Mouse (Mus musculus) intestine, embryonic 16.5 days (tissue): Measurements from ENCODE around the gene Pde4a. TPM values are rescaled to one million over a fixed set of nuclear protein-coding genes. Genes with fewer than 3 reads are reported as not detected.

Experiments used
- ATAC-seq: fragments of 200-750 bp; cut with Nextera tagmentation; 2 replicates; pipeline ENCODE4 v1.8.0; 2017; ENCODE audit warnings: moderate TSS enrichment, moderate library complexity
- H3K27ac ChIP-seq: fragments of 300-500 bp; sonication (generic); 2 replicates; pipeline ENCODE4 v1.5.1; 2014; ENCODE audit warnings: mild to moderate bottlenecking, low read length
- H3K27me3 ChIP-seq: fragments of 300-500 bp; sonication (generic); replicated peaks from 2 replicates; pipeline ENCODE4 v1.6.1; 2014; ENCODE audit warnings: low read length, control low read depth, mixed read lengths; ENCODE audit not compliant: control insufficient read depth, insufficient read depth
- H3K36me3 ChIP-seq: fragments of 300-500 bp; sonication (generic); 2 replicates; pipeline ENCODE4 v1.6.1; 2014; ENCODE audit warnings: low read length, control low read depth; ENCODE audit not compliant: control insufficient read depth, insufficient read depth
- H3K4me1 ChIP-seq: fragments of 300-500 bp; sonication (generic); 2 replicates; pipeline ENCODE4 v1.6.1; 2014; ENCODE audit warnings: low read length, control low read depth, mixed read lengths; ENCODE audit not compliant: control insufficient read depth, insufficient read depth
- H3K4me2 ChIP-seq: fragments of 300-500 bp; sonication (generic); 2 replicates; pipeline ENCODE4 v1.6.1; 2014; ENCODE audit warnings: low read depth, low read length, control low read depth
- H3K4me3 ChIP-seq: fragments of 300-500 bp; sonication (generic); 2 replicates; pipeline ENCODE4 v1.5.1; 2014; ENCODE audit warnings: mild to moderate bottlenecking, low read length
- H3K9ac ChIP-seq: fragments of 300-500 bp; sonication (generic); 2 replicates; pipeline ENCODE4 v1.6.1; 2014; ENCODE audit warnings: low read depth, low read length
- H3K9me3 ChIP-seq: fragments of 300-500 bp; sonication (generic); 2 replicates; pipeline ENCODE4 v1.6.1; 2016; ENCODE audit warnings: low read length, control low read depth; ENCODE audit not compliant: control insufficient read depth
- WGBS: fragments of 180-500 bp; shearing (Covaris S2); extraction: QIAGEN DNeasy Blood & Tissue Kit; methylation state at CpG from one replicate; pipeline ENCODE4 v1.1.7; 2014; 5-methylcytosine and 5-hydroxymethylcytosine counted together
- polyA plus RNA-seq: library from polyadenylated mRNA; unstranded; fragments of >200 nt; fragmentation: Nextera tagmentation; extraction: Ambion mirVana; gene quantifications from 2 replicates; pipeline ENCODE4 v1.2.1, GENCODE M21; 2015

Pde4a gene
- polyA plus RNA-seq, 1 experiment from 2014 or later, result 6.2 TPM

DNA sequence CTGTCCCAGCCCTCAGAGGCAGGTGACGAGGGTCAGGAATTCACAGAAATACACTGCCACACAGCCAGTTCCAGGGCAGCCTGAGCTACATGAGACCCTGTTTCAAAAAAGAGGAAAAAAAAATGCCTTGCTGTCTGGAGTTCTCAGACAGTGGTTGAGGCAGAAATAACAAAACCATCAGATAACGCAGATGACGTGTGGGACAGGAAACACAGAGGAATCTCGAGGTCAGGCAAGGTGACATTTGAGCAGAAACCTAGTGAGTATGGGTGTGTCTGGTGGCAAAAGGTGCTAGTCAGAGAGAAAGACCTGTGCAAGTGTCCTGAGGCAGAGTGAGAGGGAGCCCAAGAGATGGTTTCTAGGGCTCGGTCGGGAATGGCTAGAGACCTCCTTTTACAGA is 6.8 kb downstream of the Pde4a start:
- peaks cover 13% of the 10 kb centered on the region for H3K4me1 ChIP-seq
- H3K9me3 ChIP-seq, result no peaks in the 10 kb centered on the region
- ATAC-seq, result no peak
- no peak overlapping the region for H3K9ac ChIP-seq
- H3K27me3 ChIP-seq, result no peaks in the 10 kb centered on the region
- H3K4me2 ChIP-seq, result no peak overlapping the region
- no peak overlapping the region for H3K4me3 ChIP-seq
- no peak overlapping the region for H3K27ac ChIP-seq
- H3K36me3 ChIP-seq, result no peaks in the 10 kb centered on the region
- 68% methylated on average over 6 of the region's 6 CpGs for WGBS

DNA sequence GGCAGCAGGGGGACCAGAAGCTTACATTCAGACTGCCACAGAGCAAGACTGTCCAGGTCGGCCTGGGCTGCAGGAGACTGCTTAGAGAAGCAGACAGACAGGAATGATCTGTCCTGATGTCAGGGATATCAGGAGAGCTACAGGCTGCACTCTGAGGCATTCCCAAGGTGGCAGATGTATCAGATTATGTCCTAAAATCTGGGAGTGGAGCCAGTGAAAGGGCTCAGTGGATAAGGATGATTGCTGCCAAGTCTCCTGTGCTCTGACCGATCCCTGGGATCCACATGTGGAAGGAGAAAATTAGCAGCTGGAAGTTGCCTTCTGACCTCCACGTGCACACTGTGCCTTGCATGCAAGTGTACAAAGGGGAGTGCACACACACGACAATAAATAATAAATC is 14.9 kb downstream of the Pde4a start:
- H3K9ac ChIP-seq, result no peak overlapping the region
- H3K4me1 ChIP-seq, result peaks cover 24% of the 10 kb centered on the region
- H3K27ac ChIP-seq, result no peak overlapping the region
- H3K27me3 ChIP-seq, result no peaks in the 10 kb centered on the region; the same call in 1 of the 2 replicates
- WGBS, result 53% methylated on average over 4 of the region's 4 CpGs
- H3K36me3 ChIP-seq, result no peaks in the 10 kb centered on the region
- no peak for ATAC-seq
- H3K9me3 ChIP-seq, result no peaks in the 10 kb centered on the region
- H3K4me2 ChIP-seq, result no peak overlapping the region
- no peak overlapping the region for H3K4me3 ChIP-seq

DNA sequence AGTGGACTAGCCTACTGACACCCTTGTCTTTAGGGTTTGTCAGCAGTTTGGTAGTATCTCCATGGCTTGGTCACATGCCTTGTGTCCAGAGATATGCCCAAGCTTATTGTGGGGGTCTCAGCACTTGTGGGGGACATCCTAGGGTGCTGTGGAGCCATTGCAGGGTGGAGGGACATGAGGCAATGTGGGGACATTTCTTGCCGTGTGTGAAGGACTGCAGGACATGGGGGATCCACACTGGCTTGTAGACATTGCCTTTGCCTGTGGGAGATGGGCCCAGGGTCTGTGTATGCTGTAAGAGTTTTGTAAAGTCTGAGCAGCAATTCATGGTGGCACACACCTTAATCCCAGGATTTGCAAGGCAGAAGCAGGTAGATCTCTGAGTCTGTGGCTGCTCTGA is 15.3 kb downstream of the Pde4a start:
- Histone ChIP-seq H3K4me3 (no peak overlapping the region), H3K9ac (no peak overlapping the region)

DNA sequence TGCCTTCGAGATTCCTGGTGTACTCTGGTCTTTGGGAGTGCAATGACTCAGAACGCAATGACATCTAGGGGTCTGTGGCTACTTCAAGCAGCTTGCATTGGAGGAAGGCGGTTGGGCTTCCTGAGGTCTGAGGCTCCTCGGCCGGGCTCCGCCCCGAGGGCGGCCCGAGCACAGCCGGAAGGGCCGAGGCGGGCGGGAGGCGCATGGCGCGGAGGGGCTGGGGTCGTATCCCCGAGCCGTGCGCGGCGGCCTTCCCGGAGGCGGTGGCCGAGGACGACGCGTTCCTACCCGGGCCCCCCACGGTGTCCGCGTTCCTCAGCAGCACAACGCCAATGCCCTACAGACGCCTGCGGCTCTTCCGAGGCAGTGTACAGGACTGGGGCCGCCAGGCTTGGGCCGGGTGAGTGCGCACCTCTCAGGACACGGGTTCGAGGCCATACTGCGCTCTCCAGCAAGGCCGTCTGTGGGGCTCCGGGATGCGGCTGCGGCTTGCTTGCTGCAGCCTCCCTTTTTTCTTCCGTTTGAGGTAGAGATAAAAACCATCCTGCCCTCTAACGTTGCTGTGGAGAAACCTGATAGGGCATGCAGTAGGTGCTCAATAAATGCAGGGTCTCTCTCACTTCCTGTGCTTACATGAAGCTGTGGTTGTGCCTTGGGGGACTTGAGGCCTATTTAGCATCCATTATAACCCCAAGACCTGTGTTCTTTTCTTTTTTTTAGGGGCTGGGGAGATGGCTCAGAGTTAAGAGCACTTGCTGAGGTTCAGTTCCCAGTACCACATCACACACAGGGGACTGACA is 16.1 kb downstream of the Pde4a start:
- H3K9ac ChIP-seq, result peak overlapping the region; percentile 80
- H3K36me3 ChIP-seq, result no peaks in the 10 kb centered on the region
- peak overlapping the region; percentile 65 for H3K4me2 ChIP-seq
- H3K9me3 ChIP-seq, result no peaks in the 10 kb centered on the region
- H3K27me3 ChIP-seq, result no peaks in the 10 kb centered on the region; the same call in 1 of the 2 replicates
- peaks cover 24% of the 10 kb centered on the region for H3K4me1 ChIP-seq
- ATAC-seq, result peak; percentile 63
- WGBS, result 6% methylated on average over 44 of the region's 48 CpGs
- H3K27ac ChIP-seq, result peak overlapping the region; percentile 23; the same call in 1 of the 2 replicates
- H3K4me3 ChIP-seq, result peak overlapping the region; percentile 66

More for the DNA sequence above, 15.3 kb downstream of the Pde4a start:
- Histone ChIP-seq H3K36me3 (no peaks in the 10 kb centered on the region), H3K4me1 (peaks cover 24% of the 10 kb centered on the region), H3K27ac (no peak overlapping the region), H3K4me2 (no peak overlapping the region; the same call in 1 of the 2 replicates), H3K27me3 (no peaks in the 10 kb centered on the region; the same call in 1 of the 2 replicates), H3K9me3 (no peaks in the 10 kb centered on the region)
- no peak for ATAC-seq
- WGBS, result 53% methylated on average over 1 of the region's 1 CpGs

DNA sequence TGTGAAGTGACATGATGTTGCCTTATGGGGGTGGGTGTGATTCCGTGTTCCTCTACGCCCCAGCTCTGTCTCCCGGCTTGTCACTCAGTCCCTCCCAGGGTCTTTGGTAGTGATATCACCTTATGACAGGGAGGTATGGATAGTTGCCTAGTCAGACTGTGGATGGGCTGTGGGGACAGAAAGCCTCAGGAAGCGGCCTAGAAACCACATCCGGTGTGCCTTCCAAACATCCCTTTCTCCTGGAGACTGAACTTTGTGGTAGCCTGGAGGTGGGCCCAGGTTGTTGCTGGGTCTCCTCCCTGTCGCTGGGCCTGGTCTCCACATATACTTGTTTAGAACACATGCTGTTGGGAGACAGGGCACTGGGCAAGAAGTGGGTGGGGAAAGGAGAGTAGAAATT is 17.9 kb downstream of the Pde4a start:
- H3K27ac ChIP-seq, result no peak overlapping the region
- H3K36me3 ChIP-seq, result no peaks in the 10 kb centered on the region
- WGBS, result 81% methylated on average over 6 of the region's 6 CpGs
- no peaks in the 10 kb centered on the region; the same call in 1 of the 2 replicates for H3K27me3 ChIP-seq
- H3K4me2 ChIP-seq, result peak overlapping the region; percentile 62; the same call in 1 of the 2 replicates
- H3K9me3 ChIP-seq, result no peaks in the 10 kb centered on the region
- 0 out of 2 replicates have a peak overlapping the region, but pooled peaks have one; percentile 64 for H3K9ac ChIP-seq
- H3K4me1 ChIP-seq, result peaks cover 24% of the 10 kb centered on the region
- no peak overlapping the region for H3K4me3 ChIP-seq
- ATAC-seq, result no peak

DNA sequence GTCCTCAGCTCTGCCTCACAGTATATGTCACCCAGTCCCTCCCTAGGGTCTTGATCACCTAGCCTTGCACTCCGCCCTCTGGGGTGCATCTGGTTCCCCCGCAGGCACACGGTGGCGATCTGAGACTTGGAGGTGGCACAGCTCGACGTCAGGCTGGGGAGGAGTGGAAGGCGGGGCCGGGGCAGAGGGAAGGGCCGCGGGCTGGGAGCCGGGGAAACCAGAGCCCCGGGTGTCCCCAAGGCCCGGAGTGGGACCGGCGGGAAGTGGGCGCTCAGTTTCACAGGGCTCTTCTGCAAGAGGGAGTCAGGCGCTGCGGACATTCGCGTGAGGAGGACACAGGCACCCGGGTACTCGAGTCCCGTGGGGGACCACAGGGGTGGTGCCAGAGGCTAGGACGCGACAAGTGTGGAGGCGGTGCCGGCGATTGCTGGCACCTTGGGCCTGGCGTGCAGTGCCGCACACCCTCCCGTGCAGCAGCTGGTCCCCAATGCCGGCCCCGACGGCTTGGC is 18.4 kb downstream of the Pde4a start:
- H3K27ac ChIP-seq, result no peak overlapping the region
- ATAC-seq, result peak; percentile 74
- peaks cover 24% of the 10 kb centered on the region for H3K4me1 ChIP-seq
- no peaks in the 10 kb centered on the region; the same call in 1 of the 2 replicates for H3K27me3 ChIP-seq
- H3K4me2 ChIP-seq, result peak overlapping the region; percentile 62
- H3K9ac ChIP-seq, result peak overlapping the region; percentile 64
- H3K9me3 ChIP-seq, result no peaks in the 10 kb centered on the region
- H3K4me3 ChIP-seq, result peak overlapping the region; percentile 49
- no peaks in the 10 kb centered on the region for H3K36me3 ChIP-seq
- 9% methylated on average over 34 of the region's 34 CpGs for WGBS

DNA sequence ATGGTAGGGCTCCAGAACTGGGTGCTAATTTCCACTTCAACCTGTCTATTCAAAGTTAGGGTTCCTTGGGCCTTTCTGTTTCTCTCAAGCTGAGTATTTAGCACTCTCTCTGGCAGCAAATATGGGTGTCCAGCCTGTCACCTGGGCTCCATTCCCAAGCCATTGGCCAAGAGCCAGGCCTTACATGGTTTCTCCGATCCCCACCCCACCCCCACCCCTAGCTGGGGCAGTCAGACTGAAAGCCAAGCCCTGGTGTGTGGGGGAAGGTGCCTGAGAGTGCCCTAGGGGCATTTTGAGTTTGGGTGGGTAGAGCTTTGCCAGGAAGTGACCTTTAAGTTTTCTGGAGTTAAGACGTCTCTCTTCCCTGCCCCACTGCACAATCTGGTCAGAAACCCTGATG is 19.2 kb downstream of the Pde4a start:
- Histone ChIP-seq H3K27me3 (no peaks in the 10 kb centered on the region; the same call in 1 of the 2 replicates), H3K4me3 (no peak overlapping the region), H3K36me3 (no peaks in the 10 kb centered on the region), H3K4me1 (peaks cover 24% of the 10 kb centered on the region), H3K9me3 (no peaks in the 10 kb centered on the region), H3K27ac (no peak overlapping the region), H3K4me2 (no peak overlapping the region), H3K9ac (0 out of 2 replicates have a peak overlapping the region, but pooled peaks have one; percentile 64)
- WGBS, result 38% methylated on average over 2 of the region's 2 CpGs
- ATAC-seq, result no peak

DNA sequence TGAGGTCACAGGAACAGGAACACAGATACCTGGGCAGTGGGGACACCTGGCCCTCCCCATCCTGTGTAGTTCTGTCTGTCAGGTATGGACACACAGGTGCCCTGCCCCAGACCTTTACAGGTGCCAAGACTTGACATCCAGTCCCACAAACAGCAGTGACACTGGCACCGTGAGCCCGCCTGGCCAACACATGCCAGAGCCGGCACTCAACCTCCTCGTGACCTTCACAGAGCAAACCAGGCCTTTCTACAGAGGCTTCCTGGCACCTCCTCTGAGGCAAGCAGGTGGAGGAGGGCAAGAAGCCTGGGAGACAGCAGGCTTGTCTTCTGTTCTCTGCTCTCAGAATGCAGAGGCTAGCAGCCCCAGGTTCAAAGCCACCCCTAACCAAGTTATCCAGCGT is 19.9 kb downstream of the Pde4a start:
- no peaks in the 10 kb centered on the region for H3K36me3 ChIP-seq
- peaks cover 24% of the 10 kb centered on the region for H3K4me1 ChIP-seq
- 91% methylated on average over 5 of the region's 5 CpGs for WGBS
- H3K27ac ChIP-seq, result no peak overlapping the region
- no peaks in the 10 kb centered on the region; the same call in 1 of the 2 replicates for H3K27me3 ChIP-seq
- no peak overlapping the region for H3K4me3 ChIP-seq
- H3K9me3 ChIP-seq, result no peaks in the 10 kb centered on the region
- no peak overlapping the region for H3K4me2 ChIP-seq
- no peak overlapping the region for H3K9ac ChIP-seq
- ATAC-seq, result no peak

DNA sequence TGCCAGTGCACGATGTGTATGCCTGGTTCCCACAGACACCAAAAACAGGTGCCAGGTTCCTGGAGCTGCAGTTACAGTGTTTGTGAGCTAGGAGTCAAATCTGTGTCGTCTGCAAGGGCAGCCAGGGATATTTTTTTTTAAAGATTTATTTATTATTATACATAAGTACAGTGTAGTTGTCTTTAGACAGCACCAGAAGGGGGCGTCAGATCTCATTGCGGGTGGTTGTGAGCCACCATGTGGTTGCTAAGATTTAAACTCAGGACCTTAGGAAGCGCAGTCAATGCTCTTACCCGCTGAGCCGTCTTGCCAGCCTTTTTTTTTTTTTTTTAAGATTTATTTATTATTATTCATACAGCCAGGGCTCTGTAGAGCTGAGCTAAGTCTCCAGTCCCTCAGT is 24.4 kb downstream of the Pde4a start:
- H3K4me2 ChIP-seq, result no peak overlapping the region

More for the DNA sequence above, 24.4 kb downstream of the Pde4a start:
- no peak for ATAC-seq
- H3K27me3 ChIP-seq, result no peaks in the 10 kb centered on the region
- H3K4me3 ChIP-seq, result no peak overlapping the region
- 43% methylated on average over 7 of the region's 7 CpGs for WGBS
- no peak overlapping the region for H3K27ac ChIP-seq
- H3K9ac ChIP-seq, result no peak overlapping the region
- no peaks in the 10 kb centered on the region for H3K9me3 ChIP-seq
- H3K36me3 ChIP-seq, result no peaks in the 10 kb centered on the region
- 0 out of 2 replicates have a peak, but pooled peaks cover under 1% of the 10 kb centered on the region for H3K4me1 ChIP-seq
